Mouse (Mus musculus): ENCODE measurements at regions not wholly inside any gene's neighbourhood (a gene's known extent, or its start where the extent isn't known, plus 50 kb on each side); places are given as distances from the start of the nearest gene placed in this dataset.

GRCm38 (mm10) chr8:46413349-46414024 lies 57.4 kb upstream of the Acsl1 start:
- TF ChIP-seq ZNF384 (IDR thresholded peaks at IDR 0.05; ENCODE audit: low read depth, low read length) (no peak), CHD2 (IDR thresholded peaks at IDR 0.05; ENCODE audit: low read depth, low read length) (no peak), HCFC1 (IDR thresholded peaks at IDR 0.05; ENCODE audit: borderline replicate concordance, insufficient read depth, low read length) (no peak), MAFK (IDR thresholded peaks at IDR 0.05; ENCODE audit: insufficient read depth, low read depth, low read length) (no peak)
- Histone ChIP-seq H3K4me3 (ENCODE audit: insufficient read depth in 1 of 2, low read depth in 1 of 2, low read length in 2 of 2, poor library complexity in 1 of 2, severe bottlenecking in 1 of 2) (no peak overlapping the region), H3K9me3 (ENCODE audit: control insufficient read depth, insufficient read depth, low read depth, low read length) (no peaks in the 10 kb centered on the region), H3K36me3 (ENCODE audit: control insufficient read depth, insufficient read depth, low read length, poor library complexity, severe bottlenecking) (no peaks in the 10 kb centered on the region), H3K27ac (ENCODE audit: insufficient read depth, low read depth, low read length, poor library complexity, severe bottlenecking) (no peak overlapping the region), H3K9ac (ENCODE audit: insufficient read depth, low read depth, low read length, poor library complexity, severe bottlenecking) (no peak overlapping the region), H3K4me1 (ENCODE audit: control insufficient read depth in 2 of 2, insufficient read depth in 2 of 2, low read length in 2 of 2, poor library complexity in 1 of 2) (no peaks in the 10 kb centered on the region)
- in situ Hi-C loops (cut with MboI; ENCODE audit: low sequenced_read_pairs in 2 of 2, unreplicated experiment in 2 of 2): no loop called here
- DNase-seq (ENCODE audit: low read depth, low spot score): no peak

GRCm38 (mm10) chr8:46414874-46415273 lies 56.0 kb upstream of the Acsl1 start:
- in situ Hi-C loops (cut with MboI; ENCODE audit: low sequenced_read_pairs in 2 of 2, unreplicated experiment in 2 of 2): no loop called here

DNA sequence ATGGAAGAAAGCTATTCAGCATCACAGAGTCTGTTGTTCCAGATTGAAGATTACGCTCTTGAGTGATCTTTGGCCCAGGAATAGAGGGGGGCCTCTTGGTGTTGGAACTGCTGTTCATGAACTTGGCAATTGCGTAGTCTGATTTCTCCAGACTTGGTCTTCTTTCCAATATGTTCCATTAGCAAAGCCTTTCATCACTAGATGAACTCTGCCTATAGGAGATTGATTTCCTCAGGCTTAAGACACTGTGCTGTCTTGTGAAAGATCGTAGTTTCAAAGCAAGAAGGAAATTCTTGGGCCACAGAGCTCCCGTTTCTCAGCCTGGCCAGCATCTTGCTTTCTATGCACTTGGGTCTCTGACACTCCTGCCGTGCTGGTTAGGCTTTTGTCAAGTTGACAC lies 51.4 kb upstream of the Acsl1 start:
- DNase-seq (ENCODE audit: low read depth, low spot score): no peak
- Histone ChIP-seq H3K9ac (ENCODE audit: insufficient read depth, low read depth, low read length, poor library complexity, severe bottlenecking) (no peak overlapping the region), H3K4me3 (ENCODE audit: insufficient read depth in 1 of 2, low read depth in 1 of 2, low read length in 2 of 2, poor library complexity in 1 of 2, severe bottlenecking in 1 of 2) (no peak overlapping the region)

More at GRCm38 (mm10) chr8:46414874-46415273, 56.0 kb upstream of the Acsl1 start:
- Histone ChIP-seq H3K4me3 (ENCODE audit: insufficient read depth in 1 of 2, low read depth in 1 of 2, low read length in 2 of 2, poor library complexity in 1 of 2, severe bottlenecking in 1 of 2) (no peak overlapping the region), H3K36me3 (ENCODE audit: control insufficient read depth, insufficient read depth, low read length, poor library complexity, severe bottlenecking) (no peaks in the 10 kb centered on the region), H3K9me3 (ENCODE audit: control insufficient read depth, insufficient read depth, low read depth, low read length) (no peaks in the 10 kb centered on the region), H3K27ac (ENCODE audit: insufficient read depth, low read depth, low read length, poor library complexity, severe bottlenecking) (no peak overlapping the region), H3K4me1 (ENCODE audit: control insufficient read depth in 2 of 2, insufficient read depth in 2 of 2, low read length in 2 of 2, poor library complexity in 1 of 2) (no peaks in the 10 kb centered on the region), H3K9ac (ENCODE audit: insufficient read depth, low read depth, low read length, poor library complexity, severe bottlenecking) (no peak overlapping the region)
- DNase-seq (ENCODE audit: low read depth, low spot score): no peak
- TF ChIP-seq MAFK (IDR thresholded peaks at IDR 0.05; ENCODE audit: insufficient read depth, low read depth, low read length): no peak

GRCm38 (mm10) chr8:46420476-46420875 lies 50.4 kb upstream of the Acsl1 start:
- DNase-seq (ENCODE audit: low read depth, low spot score): no peak
- no peak overlapping the region for H3K9ac ChIP-seq (ENCODE audit: insufficient read depth, low read depth, low read length, poor library complexity, severe bottlenecking)
- no peaks in the 10 kb centered on the region for H3K9me3 ChIP-seq (ENCODE audit: control insufficient read depth, insufficient read depth, low read depth, low read length)
- no peak for TF ChIP-seq MAFK (IDR thresholded peaks at IDR 0.05; ENCODE audit: insufficient read depth, low read depth, low read length)
- no peak for TF ChIP-seq CHD2 (IDR thresholded peaks at IDR 0.05; ENCODE audit: low read depth, low read length)
- TF ChIP-seq ZNF384 (IDR thresholded peaks at IDR 0.05; ENCODE audit: low read depth, low read length): no peak
- no peak for TF ChIP-seq HCFC1 (IDR thresholded peaks at IDR 0.05; ENCODE audit: borderline replicate concordance, insufficient read depth, low read length)
- no peak for TF ChIP-seq ZC3H11A (IDR thresholded peaks at IDR 0.05; ENCODE audit: borderline replicate concordance, low read depth, low read length)
- in situ Hi-C loops (cut with MboI; ENCODE audit: low sequenced_read_pairs in 2 of 2, unreplicated experiment in 2 of 2): no loop called here
- no peak overlapping the region for H3K27ac ChIP-seq (ENCODE audit: insufficient read depth, low read depth, low read length, poor library complexity, severe bottlenecking)
- H3K36me3 ChIP-seq (ENCODE audit: control insufficient read depth, insufficient read depth, low read length, poor library complexity, severe bottlenecking): no peaks in the 10 kb centered on the region
- H3K4me3 ChIP-seq (ENCODE audit: insufficient read depth in 1 of 2, low read depth in 1 of 2, low read length in 2 of 2, poor library complexity in 1 of 2, severe bottlenecking in 1 of 2): no peak overlapping the region
- H3K4me1 ChIP-seq (ENCODE audit: control insufficient read depth in 2 of 2, insufficient read depth in 2 of 2, low read length in 2 of 2, poor library complexity in 1 of 2): no peaks in the 10 kb centered on the region

More for the DNA sequence above, 51.4 kb upstream of the Acsl1 start:
- no peaks in the 10 kb centered on the region for H3K4me1 ChIP-seq (ENCODE audit: control insufficient read depth in 2 of 2, insufficient read depth in 2 of 2, low read length in 2 of 2, poor library complexity in 1 of 2)
- TF ChIP-seq HCFC1 (IDR thresholded peaks at IDR 0.05; ENCODE audit: borderline replicate concordance, insufficient read depth, low read length): no peak
- TF ChIP-seq ZNF384 (IDR thresholded peaks at IDR 0.05; ENCODE audit: low read depth, low read length): no peak
- TF ChIP-seq ZC3H11A (IDR thresholded peaks at IDR 0.05; ENCODE audit: borderline replicate concordance, low read depth, low read length): no peak
- TF ChIP-seq CHD2 (IDR thresholded peaks at IDR 0.05; ENCODE audit: low read depth, low read length): no peak
- TF ChIP-seq MAFK (IDR thresholded peaks at IDR 0.05; ENCODE audit: insufficient read depth, low read depth, low read length): no peak
- no peaks in the 10 kb centered on the region for H3K36me3 ChIP-seq (ENCODE audit: control insufficient read depth, insufficient read depth, low read length, poor library complexity, severe bottlenecking)
- in situ Hi-C loops (cut with MboI; ENCODE audit: low sequenced_read_pairs in 2 of 2, unreplicated experiment in 2 of 2): no loop called here
- H3K9me3 ChIP-seq (ENCODE audit: control insufficient read depth, insufficient read depth, low read depth, low read length): no peaks in the 10 kb centered on the region
- H3K27ac ChIP-seq (ENCODE audit: insufficient read depth, low read depth, low read length, poor library complexity, severe bottlenecking): no peak overlapping the region

All from ES-E14 (cell line).